Mouse (Mus musculus): ENCODE data around the gene Rftn1. TPM values are rescaled to one million over a fixed set of nuclear protein-coding genes. Genes with fewer than 3 reads are reported as not detected.

The Rftn1 gene
- total RNA-seq, 2 experiments from 2014 or later: 17.0 to 18.3 TPM

DNA sequence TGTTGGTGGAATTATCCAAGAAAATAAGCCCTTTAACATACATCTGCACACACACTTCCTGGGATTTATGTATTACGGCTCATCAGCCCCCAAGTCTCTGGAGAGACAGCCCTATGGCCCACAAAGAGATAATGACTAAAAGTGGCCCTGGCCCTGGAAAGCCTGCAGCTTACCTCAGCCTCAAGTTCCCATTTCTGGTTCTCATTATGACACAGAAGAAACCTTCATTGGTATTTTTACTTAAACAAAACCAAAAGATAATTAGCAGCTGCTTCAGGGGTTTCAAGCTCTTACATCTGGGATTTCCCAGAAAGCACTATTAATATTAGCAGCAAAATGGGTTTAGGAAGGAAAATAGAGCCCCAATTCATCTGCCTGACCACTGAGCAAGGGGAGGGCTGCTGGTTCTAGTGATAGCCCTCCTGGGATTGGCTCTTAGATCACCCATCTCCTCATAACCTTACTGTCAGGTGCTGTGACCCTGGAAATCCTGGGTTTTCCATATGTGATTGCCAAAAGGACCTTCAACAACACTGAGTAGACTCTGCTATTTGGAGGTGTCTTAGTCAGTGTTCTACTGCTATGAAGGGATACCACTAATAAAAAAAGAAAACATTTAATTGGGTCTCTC is 14.8 kb upstream of the Rftn1 start:
- DNase-seq (ENCODE audit: low spot score in 2 of 2): no peak

- DNase-seq (ENCODE audit: low spot score in 2 of 2): no peak
Measured at GRCm38 (mm10) chr17:50201828-50202445, 11.5 kb upstream of the Rftn1 start.

GRCm38 (mm10) chr17:50199075-50199850 is 8.8 kb upstream of the Rftn1 start:
- no peak for DNase-seq (ENCODE audit: low spot score in 2 of 2)

GRCm38 (mm10) chr17:50197572-50197971 is 7.1 kb upstream of the Rftn1 start:
- DNase-seq (ENCODE audit: low spot score in 2 of 2): no peak

DNA sequence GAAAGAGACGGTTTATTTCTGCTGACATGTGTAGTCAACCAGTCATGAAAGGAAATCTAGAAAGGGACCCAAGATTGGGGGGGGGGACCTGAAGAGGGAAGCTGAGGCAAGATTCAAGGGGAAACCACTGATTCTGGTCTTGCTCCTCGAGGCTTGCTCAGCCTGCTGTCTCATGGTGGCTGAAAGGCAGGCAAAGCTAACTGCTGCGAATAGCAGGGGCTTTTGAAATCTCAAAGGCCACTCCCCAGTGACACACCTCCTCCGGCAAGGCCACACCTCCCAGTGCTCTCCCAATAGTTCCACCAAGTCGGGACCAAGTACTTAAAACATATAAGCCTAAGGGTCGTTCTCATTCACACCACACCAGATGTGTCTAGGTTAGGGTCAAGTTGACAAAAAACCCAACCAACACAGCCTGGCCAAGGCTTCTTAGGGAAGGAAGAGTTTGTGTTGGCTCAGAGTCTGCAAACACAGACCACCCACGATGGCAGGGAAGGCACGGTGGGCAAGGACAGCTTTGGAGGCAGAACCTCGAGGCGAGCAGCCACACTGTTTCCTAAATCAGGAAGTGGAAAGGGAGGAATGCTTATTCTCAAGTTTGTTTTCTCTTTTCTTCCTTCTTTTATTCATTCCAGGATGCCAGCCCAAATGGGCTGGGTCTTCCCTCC is 5.7 kb upstream of the Rftn1 start:
- DNase-seq (ENCODE audit: low spot score in 2 of 2): no peak

GRCm38 (mm10) chr17:50195399-50195798 is 4.9 kb upstream of the Rftn1 start:
- no peak for DNase-seq (ENCODE audit: low spot score in 2 of 2)

DNA sequence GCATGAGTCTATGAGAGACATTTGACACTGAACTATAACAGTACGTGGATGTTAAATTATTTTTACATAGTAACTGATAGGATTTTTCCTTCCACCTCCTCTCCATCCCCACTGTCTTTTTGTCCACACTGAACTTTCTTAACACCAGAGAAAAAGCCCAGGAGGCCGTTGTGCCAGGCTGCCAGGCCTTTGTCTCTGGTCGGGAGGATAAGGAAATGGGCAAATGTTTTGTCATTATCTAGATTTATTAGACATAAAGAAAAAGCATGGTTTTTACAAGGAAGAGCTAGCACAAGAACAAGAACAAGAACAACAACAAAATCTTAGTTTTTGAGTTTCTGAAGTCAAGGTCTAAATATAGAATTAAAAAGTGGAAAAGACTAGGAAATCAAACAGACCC is 4.1 kb upstream of the Rftn1 start:
- no peak for DNase-seq (ENCODE audit: low spot score in 2 of 2)

DNA sequence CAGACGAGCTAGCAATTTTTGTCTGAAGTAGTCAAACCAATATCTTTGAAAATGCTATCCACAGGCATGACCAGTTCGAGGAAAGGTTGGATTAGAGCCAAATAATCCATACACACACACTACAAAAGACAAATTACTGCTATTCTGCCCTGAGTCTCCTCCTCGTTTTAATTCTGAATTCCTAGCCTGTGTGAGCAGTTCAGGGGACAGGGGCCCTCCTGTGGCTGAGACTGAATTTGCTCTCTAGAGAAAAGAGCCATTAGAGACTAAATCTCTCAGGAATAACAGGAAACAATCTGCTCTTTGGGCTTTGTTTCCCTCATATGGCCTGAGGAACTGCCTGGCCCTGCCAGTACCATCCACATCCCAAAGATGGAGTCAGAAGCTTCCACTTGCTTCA is 3.2 kb upstream of the Rftn1 start:
- peak in 1 of 2 experiments; percentile 70 for DNase-seq (ENCODE audit: low spot score in 2 of 2)

- no peak for DNase-seq (ENCODE audit: low spot score in 2 of 2)
Measured at GRCm38 (mm10) chr17:50192376-50192940, 2.0 kb upstream of the Rftn1 start.

GRCm38 (mm10) chr17:50191318-50191957 is 964 bp upstream of the Rftn1 start:
- no peak for DNase-seq (ENCODE audit: low spot score in 2 of 2)

DNA sequence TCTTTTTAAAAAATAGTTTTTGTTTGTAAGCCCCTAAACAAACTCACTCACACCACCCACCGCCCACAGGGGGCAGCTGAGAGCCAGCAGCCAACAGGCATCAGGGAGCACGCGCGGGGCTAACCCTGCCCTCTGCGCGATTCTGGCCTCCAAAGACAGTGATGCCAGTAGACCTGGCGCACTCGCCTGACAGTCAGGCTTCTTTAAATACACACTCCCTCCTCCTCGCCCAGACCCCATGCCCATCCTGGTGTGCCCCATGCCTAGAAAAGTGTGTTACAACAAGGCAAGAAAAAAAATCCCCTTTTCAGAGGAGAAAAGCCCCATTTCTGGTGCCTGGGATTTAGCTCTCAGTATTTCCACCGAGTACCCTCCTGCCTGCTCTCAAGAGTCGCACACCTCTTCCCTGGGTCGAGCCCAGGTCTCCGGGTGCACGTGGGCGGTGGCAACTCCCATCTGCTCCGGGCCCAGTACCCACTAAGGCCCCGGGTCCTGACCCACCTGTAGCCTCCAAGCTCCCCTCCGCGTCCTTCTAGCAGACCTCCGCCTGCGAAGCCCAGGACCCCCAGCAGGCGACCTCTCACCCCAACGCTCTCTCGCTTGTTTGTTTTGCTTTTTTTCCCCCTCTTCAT is 977 bp downstream of the Rftn1 start:
- DNase-seq (ENCODE audit: low spot score in 2 of 2): peak; percentile 32 to 51

DNA sequence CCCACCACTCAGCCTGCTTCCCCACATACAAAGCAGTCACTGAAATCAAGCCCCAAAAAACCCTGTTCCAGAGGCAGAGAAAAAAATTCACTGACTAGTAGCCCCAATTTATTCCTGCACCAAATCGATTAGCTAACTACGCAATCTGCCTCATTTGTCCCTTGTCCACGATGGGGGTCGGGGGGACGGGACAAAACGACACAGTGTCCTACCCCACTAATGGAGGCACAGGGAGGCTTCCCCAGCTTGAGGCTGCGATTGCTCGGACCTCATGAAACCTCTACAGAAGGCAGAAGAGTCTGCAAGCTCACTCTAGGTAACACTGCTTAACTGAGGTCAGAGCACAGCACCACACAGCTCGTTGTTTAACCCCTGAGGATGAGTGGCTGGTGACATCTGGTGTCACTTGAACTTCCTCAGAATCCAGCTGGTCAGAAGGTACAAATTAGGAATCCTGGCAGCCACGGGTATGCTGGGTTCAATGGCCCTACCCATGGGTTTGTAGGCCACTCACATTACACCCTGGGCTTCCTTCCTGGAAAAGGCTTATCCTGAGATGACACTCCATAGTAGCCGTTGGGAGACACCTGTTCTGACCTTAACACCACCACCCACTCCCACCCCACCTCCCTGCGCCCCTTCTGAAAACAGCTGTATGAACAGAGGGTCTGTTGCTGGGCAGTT is 1.7 kb downstream of the Rftn1 start:
- DNase-seq (ENCODE audit: low spot score in 2 of 2): no peak

DNA sequence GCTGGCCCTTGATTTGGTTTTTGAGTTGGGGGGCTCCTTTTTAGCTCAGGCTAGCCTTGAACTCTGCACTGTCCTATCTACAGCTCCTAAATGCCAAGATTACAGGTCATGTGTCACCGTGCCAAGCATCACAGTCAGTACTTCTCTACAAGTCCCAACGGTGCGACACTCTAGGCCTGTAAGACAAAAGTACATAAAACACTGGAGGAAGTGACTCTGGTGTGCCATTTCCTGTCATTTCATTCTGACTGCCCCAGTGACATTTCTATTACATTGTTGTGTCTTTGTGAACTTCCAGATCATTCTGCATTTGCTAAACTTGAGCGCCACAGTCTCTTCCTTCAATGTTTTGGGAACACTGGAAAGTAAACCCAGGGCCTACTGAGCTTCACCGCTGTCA is 4.9 kb downstream of the Rftn1 start:
- no peak for DNase-seq (ENCODE audit: low spot score in 2 of 2)

- DNase-seq (ENCODE audit: low spot score in 2 of 2): no peak
Measured at GRCm38 (mm10) chr17:50185083-50185482, 5.4 kb downstream of the Rftn1 start.

DNA sequence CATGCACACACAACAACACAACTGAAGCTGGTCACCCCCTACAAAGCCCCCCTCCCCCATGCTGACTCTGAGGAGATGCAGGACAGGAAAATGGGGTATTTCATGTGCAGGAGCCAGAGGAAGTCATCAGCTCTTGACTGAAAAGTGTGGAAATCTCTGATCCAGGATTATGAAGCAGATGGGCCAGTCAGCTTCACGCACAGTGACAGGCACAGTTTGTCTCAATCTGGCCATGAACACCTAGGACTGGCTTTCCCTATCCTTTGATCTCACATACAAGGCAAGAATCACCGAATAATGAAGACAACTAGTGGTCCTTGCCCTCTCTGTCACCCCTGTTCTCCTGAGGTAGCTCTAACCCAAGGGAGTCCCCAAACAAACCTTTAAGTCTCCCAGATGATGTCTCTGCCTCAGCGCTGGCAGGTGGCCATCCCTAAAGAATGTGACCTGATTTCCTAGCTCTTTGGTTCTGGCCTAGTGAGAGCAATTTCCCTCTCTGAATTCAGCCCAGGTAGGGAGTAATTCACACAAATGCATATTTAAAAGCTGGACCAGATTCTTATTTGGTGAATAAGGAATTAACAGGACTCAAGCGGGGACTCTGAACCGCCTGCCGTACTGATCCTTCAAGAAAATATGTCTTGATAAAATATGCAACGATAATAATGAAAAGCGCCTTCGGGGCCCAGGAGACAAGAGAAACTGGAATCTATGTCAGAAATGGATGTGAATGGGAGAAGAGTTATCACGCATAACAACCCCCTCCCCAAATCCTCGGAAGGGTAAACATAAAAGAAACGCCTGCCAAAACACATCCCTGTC is 6.0 kb downstream of the Rftn1 start:
- no peak for DNase-seq (ENCODE audit: low spot score in 2 of 2)

DNA sequence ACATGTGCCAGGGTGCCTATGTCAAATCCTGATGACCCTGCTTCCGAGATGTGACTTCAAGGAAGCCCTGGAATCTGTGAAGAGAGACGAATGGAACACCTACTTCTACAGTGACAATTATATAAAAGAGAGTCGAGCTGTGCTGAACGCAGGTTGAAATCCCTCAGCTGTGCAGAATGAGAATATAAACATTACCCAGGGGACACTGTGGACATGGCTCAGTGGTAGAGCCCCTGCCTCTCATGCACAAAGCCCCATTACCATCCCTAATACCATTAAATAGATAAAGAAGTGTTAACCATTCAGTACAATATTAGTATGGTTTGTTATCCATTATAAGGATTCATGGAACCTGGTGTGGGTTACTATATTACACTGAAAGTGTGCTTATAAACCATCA is 7.2 kb downstream of the Rftn1 start:
- no peak for DNase-seq (ENCODE audit: low spot score in 2 of 2)

- DNase-seq (ENCODE audit: low spot score in 2 of 2): no peak
Measured at GRCm38 (mm10) chr17:50182542-50182951, 7.9 kb downstream of the Rftn1 start.

DNA sequence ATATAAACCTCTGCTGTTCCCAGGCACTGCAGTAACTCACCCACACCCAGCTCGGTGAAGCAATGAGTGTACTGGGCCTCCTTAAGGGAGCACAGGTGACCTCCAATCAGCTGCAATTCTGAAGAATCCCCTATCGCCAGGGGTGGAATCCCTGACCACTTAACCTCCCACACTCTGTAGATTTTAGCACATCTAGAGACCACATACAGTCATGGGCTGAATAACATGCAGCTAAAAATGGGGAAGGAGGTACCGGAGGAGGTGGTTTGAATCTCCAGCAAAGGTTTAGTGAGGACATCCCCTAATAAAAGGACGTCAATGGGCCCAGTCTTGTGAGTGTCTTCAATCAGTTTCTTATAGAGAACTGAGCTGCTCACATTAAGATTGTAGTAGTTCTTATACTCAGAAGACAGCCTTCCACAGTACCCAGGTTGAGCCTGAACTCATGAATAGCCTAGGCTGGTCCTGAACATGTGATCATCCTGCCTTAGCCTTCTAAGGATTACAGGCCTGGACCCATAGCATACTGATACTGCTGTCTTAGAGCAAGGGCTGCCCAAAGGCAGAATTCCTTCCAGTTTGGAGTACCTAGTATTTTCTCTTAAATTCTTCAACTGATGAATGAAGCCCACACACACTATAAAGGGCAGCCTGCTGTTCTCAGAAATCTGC is 9.4 kb downstream of the Rftn1 start:
- no peak for DNase-seq (ENCODE audit: low spot score in 2 of 2)

DNA sequence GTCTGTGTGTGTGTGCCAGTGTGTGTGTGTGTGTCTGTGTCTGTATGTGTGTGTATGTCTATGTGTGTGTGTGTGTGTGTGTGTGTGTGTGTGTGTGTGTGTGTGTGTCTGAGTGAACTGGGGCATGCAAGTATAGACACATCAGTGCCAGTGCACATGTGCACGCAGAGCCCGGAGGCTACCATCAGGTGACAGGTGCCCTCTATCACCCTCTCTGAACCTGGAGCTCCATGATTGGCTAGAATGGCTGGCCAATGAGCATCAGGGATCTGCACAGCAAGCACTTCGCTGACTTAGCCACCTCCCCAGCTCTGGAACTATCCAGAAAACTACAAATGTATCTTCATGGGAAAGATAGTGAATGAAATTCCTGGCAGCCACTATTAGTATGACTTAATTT is 16.7 kb downstream of the Rftn1 start:
- DNase-seq (ENCODE audit: low spot score in 2 of 2): no peak
